Mouse (Mus musculus): ENCODE measurements at regions not wholly inside any gene's neighbourhood (a gene's known extent, or its start where the extent isn't known, plus 50 kb on each side); places are given as distances from the start of the nearest gene placed in this dataset.

- 80% methylated on average over 6 of the region's 6 CpGs for WGBS
Observed at GRCm38 (mm10) chr15:97620261-97620660, 85.4 kb downstream of the Rpap3 start.

GRCm38 (mm10) chr15:97619764-97620163, 85.9 kb downstream of the Rpap3 start:
- Histone ChIP-seq H3K27ac (ENCODE audit: low read length) (no peak overlapping the region), H3K4me1 (ENCODE audit: control insufficient read depth, insufficient read depth, low read length) (no peaks in the 10 kb centered on the region), H3K27me3 (ENCODE audit: control insufficient read depth, insufficient read depth, low read depth, low read length) (no peaks in the 10 kb centered on the region), H3K4me3 (ENCODE audit: low read depth, low read length) (no peak overlapping the region), H3K9ac (ENCODE audit: low read depth, low read length) (no peak overlapping the region), H3K9me3 (replicated peaks; ENCODE audit: control insufficient read depth, low read length, poor library complexity, severe bottlenecking) (no peaks in the 10 kb centered on the region), H3K4me2 (ENCODE audit: low read length) (no peak overlapping the region), H3K36me3 (ENCODE audit: control insufficient read depth, insufficient read depth, low read length) (no peaks in the 10 kb centered on the region)
- WGBS = 85% methylated on average over 7 of the region's 7 CpGs
- ATAC-seq = no peak

More at GRCm38 (mm10) chr15:97620261-97620660, 85.4 kb downstream of the Rpap3 start:
- no peak for ATAC-seq
- Histone ChIP-seq H3K4me1 (ENCODE audit: control insufficient read depth, insufficient read depth, low read length) (no peaks in the 10 kb centered on the region), H3K4me2 (ENCODE audit: low read length) (no peak overlapping the region), H3K9ac (ENCODE audit: low read depth, low read length) (no peak overlapping the region), H3K27me3 (ENCODE audit: control insufficient read depth, insufficient read depth, low read depth, low read length) (no peaks in the 10 kb centered on the region), H3K27ac (ENCODE audit: low read length) (no peak overlapping the region), H3K4me3 (ENCODE audit: low read depth, low read length) (no peak overlapping the region), H3K36me3 (ENCODE audit: control insufficient read depth, insufficient read depth, low read length) (no peaks in the 10 kb centered on the region), H3K9me3 (replicated peaks; ENCODE audit: control insufficient read depth, low read length, poor library complexity, severe bottlenecking) (no peaks in the 10 kb centered on the region)

GRCm38 (mm10) chr15:97612325-97612724, 93.3 kb downstream of the Rpap3 start:
- Histone ChIP-seq H3K27ac (ENCODE audit: low read length) (no peak overlapping the region), H3K9ac (ENCODE audit: low read depth, low read length) (no peak overlapping the region), H3K27me3 (ENCODE audit: control insufficient read depth, insufficient read depth, low read depth, low read length) (no peaks in the 10 kb centered on the region), H3K9me3 (replicated peaks; ENCODE audit: control insufficient read depth, low read length, poor library complexity, severe bottlenecking) (no peaks in the 10 kb centered on the region), H3K4me2 (ENCODE audit: low read length) (no peak overlapping the region), H3K36me3 (ENCODE audit: control insufficient read depth, insufficient read depth, low read length) (no peaks in the 10 kb centered on the region), H3K4me1 (ENCODE audit: control insufficient read depth, insufficient read depth, low read length) (peaks cover 15% of the 10 kb centered on the region), H3K4me3 (ENCODE audit: low read depth, low read length) (no peak overlapping the region)
- 88% methylated on average over 2 of the region's 2 CpGs for WGBS
- ATAC-seq = no peak

GRCm38 (mm10) chr15:97610767-97611166, 94.9 kb downstream of the Rpap3 start:
- Histone ChIP-seq H3K4me1 (ENCODE audit: control insufficient read depth, insufficient read depth, low read length) (peaks cover 27% of the 10 kb centered on the region), H3K4me3 (ENCODE audit: low read depth, low read length) (no peak overlapping the region), H3K4me2 (ENCODE audit: low read length) (no peak overlapping the region), H3K36me3 (ENCODE audit: control insufficient read depth, insufficient read depth, low read length) (no peaks in the 10 kb centered on the region), H3K9me3 (replicated peaks; ENCODE audit: control insufficient read depth, low read length, poor library complexity, severe bottlenecking) (no peaks in the 10 kb centered on the region), H3K27me3 (ENCODE audit: control insufficient read depth, insufficient read depth, low read depth, low read length) (no peaks in the 10 kb centered on the region), H3K27ac (ENCODE audit: low read length) (no peak overlapping the region), H3K9ac (ENCODE audit: low read depth, low read length) (no peak overlapping the region)
- WGBS = 88% methylated on average over 4 of the region's 4 CpGs
- no peak for ATAC-seq

- Histone ChIP-seq H3K9me3 (replicated peaks; ENCODE audit: control insufficient read depth, low read length, poor library complexity, severe bottlenecking) (no peaks in the 10 kb centered on the region), H3K9ac (ENCODE audit: low read depth, low read length) (no peak overlapping the region), H3K4me2 (ENCODE audit: low read length) (no peak overlapping the region), H3K36me3 (ENCODE audit: control insufficient read depth, insufficient read depth, low read length) (no peaks in the 10 kb centered on the region), H3K27ac (ENCODE audit: low read length) (no peak overlapping the region), H3K27me3 (ENCODE audit: control insufficient read depth, insufficient read depth, low read depth, low read length) (no peaks in the 10 kb centered on the region), H3K4me3 (ENCODE audit: low read depth, low read length) (no peak overlapping the region), H3K4me1 (ENCODE audit: control insufficient read depth, insufficient read depth, low read length) (peaks cover 30% of the 10 kb centered on the region)
- no peak for ATAC-seq
- 28% methylated on average over 7 of the region's 7 CpGs for WGBS
Observed at GRCm38 (mm10) chr15:97609496-97609895, 96.1 kb downstream of the Rpap3 start.

- no peak overlapping the region for H3K27ac ChIP-seq (ENCODE audit: low read length)
- no peak overlapping the region for H3K9ac ChIP-seq (ENCODE audit: low read depth, low read length)
Observed at GRCm38 (mm10) chr15:97608651-97609050, 97.0 kb downstream of the Rpap3 start.

GRCm38 (mm10) chr15:97607617-97608206, 97.9 kb downstream of the Rpap3 start:
- Histone ChIP-seq H3K9ac (ENCODE audit: low read depth, low read length) (peak overlapping the region; percentile 61), H3K4me2 (ENCODE audit: low read length) (peak overlapping the region; percentile 68), H3K27ac (ENCODE audit: low read length) (peak overlapping the region; percentile 98), H3K27me3 (ENCODE audit: control insufficient read depth, insufficient read depth, low read depth, low read length) (no peaks in the 10 kb centered on the region), H3K9me3 (replicated peaks; ENCODE audit: control insufficient read depth, low read length, poor library complexity, severe bottlenecking) (no peaks in the 10 kb centered on the region), H3K4me3 (ENCODE audit: low read depth, low read length) (peak overlapping the region; percentile 40), H3K36me3 (ENCODE audit: control insufficient read depth, insufficient read depth, low read length) (no peaks in the 10 kb centered on the region), H3K4me1 (ENCODE audit: control insufficient read depth, insufficient read depth, low read length) (peaks cover 26% of the 10 kb centered on the region)
- 27% methylated on average over 15 of the region's 15 CpGs for WGBS
- ATAC-seq = no peak

More at GRCm38 (mm10) chr15:97608651-97609050, 97.0 kb downstream of the Rpap3 start:
- Histone ChIP-seq H3K36me3 (ENCODE audit: control insufficient read depth, insufficient read depth, low read length) (no peaks in the 10 kb centered on the region), H3K27me3 (ENCODE audit: control insufficient read depth, insufficient read depth, low read depth, low read length) (no peaks in the 10 kb centered on the region), H3K9me3 (replicated peaks; ENCODE audit: control insufficient read depth, low read length, poor library complexity, severe bottlenecking) (no peaks in the 10 kb centered on the region), H3K4me1 (ENCODE audit: control insufficient read depth, insufficient read depth, low read length) (peaks cover 30% of the 10 kb centered on the region), H3K4me3 (ENCODE audit: low read depth, low read length) (no peak overlapping the region), H3K4me2 (ENCODE audit: low read length) (no peak overlapping the region)
- WGBS = 81% methylated on average over 7 of the region's 7 CpGs
- ATAC-seq = no peak

GRCm38 (mm10) chr15:97606630-97607381, 98.8 kb downstream of the Rpap3 start:
- Histone ChIP-seq H3K4me2 (ENCODE audit: low read length) (peak overlapping the region; percentile 68), H3K9me3 (replicated peaks; ENCODE audit: control insufficient read depth, low read length, poor library complexity, severe bottlenecking) (no peaks in the 10 kb centered on the region), H3K27me3 (ENCODE audit: control insufficient read depth, insufficient read depth, low read depth, low read length) (no peaks in the 10 kb centered on the region), H3K27ac (ENCODE audit: low read length) (peak overlapping the region; percentile 98), H3K4me1 (ENCODE audit: control insufficient read depth, insufficient read depth, low read length) (peaks cover 26% of the 10 kb centered on the region), H3K9ac (ENCODE audit: low read depth, low read length) (peak overlapping the region; percentile 68), H3K36me3 (ENCODE audit: control insufficient read depth, insufficient read depth, low read length) (no peaks in the 10 kb centered on the region), H3K4me3 (ENCODE audit: low read depth, low read length) (peak overlapping the region; percentile 40)
- peak; percentile 91 for ATAC-seq
- 1% methylated on average over 25 of the region's 25 CpGs for WGBS

GRCm38 (mm10) chr15:97606232-97606629, 99.4 kb downstream of the Rpap3 start:
- peaks cover 26% of the 10 kb centered on the region for H3K4me1 ChIP-seq (ENCODE audit: control insufficient read depth, insufficient read depth, low read length)
- no peaks in the 10 kb centered on the region for H3K9me3 ChIP-seq (replicated peaks; ENCODE audit: control insufficient read depth, low read length, poor library complexity, severe bottlenecking)
- WGBS = 21% methylated on average over 6 of the region's 6 CpGs
- H3K4me2 ChIP-seq (ENCODE audit: low read length) = peak overlapping the region; percentile 68
- no peaks in the 10 kb centered on the region for H3K27me3 ChIP-seq (ENCODE audit: control insufficient read depth, insufficient read depth, low read depth, low read length)
- peak overlapping the region; percentile 40 for H3K4me3 ChIP-seq (ENCODE audit: low read depth, low read length)
- H3K27ac ChIP-seq (ENCODE audit: low read length) = peak overlapping the region; percentile 98
- H3K36me3 ChIP-seq (ENCODE audit: control insufficient read depth, insufficient read depth, low read length) = no peaks in the 10 kb centered on the region
- peak overlapping the region; percentile 68; the same call in 1 of the 2 replicates for H3K9ac ChIP-seq (ENCODE audit: low read depth, low read length)
- peak; percentile 47 for ATAC-seq
